Mouse (Mus musculus) hindbrain, embryonic 15.5 days (tissue): Measurements from ENCODE around the gene B130006D01Rik. TPM values are rescaled to one million over a fixed set of nuclear protein-coding genes. Genes with fewer than 3 reads are reported as not detected.
"Not testable (repeated sequence)": the region's sequence is repeated elsewhere in the genome, so short reads cannot be mapped to it uniquely, and the experiment has no call there.

Source experiments
- ATAC-seq: fragments of 200-750 bp; cut with Nextera tagmentation; 2 replicates; pipeline ENCODE4 v1.8.0; 2017; ENCODE audit warnings: low read depth, moderate number of reproducible peaks, moderate TSS enrichment; ENCODE audit not compliant: low FRiP score
- H3K27ac ChIP-seq: fragments of 300-500 bp; sonication (generic); replicated peaks from 2 replicates; pipeline ENCODE4 v1.5.1; 2015; ENCODE audit warnings: mild to moderate bottlenecking, inconsistent platforms
- H3K27me3 ChIP-seq: fragments of 300-500 bp; sonication (generic); 2 replicates; pipeline ENCODE4 v1.6.1; 2015; ENCODE audit warnings: control low read depth, inconsistent platforms
- H3K36me3 ChIP-seq: fragments of 300-500 bp; sonication (generic); 2 replicates; pipeline ENCODE4 v1.6.1; 2015; ENCODE audit warnings: control low read depth, inconsistent platforms
- H3K4me1 ChIP-seq: fragments of 300-500 bp; sonication (generic); replicated peaks from 2 replicates; pipeline ENCODE4 v1.6.1; 2015; ENCODE audit warnings: control low read depth, inconsistent platforms
- H3K4me2 ChIP-seq: fragments of 300-500 bp; sonication (generic); 2 replicates; pipeline ENCODE4 v1.6.1; 2015; ENCODE audit warnings: moderate library complexity, mild to moderate bottlenecking, inconsistent platforms
- H3K4me3 ChIP-seq: fragments of 300-500 bp; sonication (generic); 2 replicates; pipeline ENCODE4 v1.5.1; 2015; ENCODE audit warnings: mild to moderate bottlenecking, inconsistent platforms
- H3K9ac ChIP-seq: fragments of 300-500 bp; sonication (generic); 2 replicates; pipeline ENCODE4 v1.6.1; 2015; ENCODE audit warnings: inconsistent platforms
- H3K9me3 ChIP-seq: fragments of 300-500 bp; sonication (generic); 2 replicates; pipeline ENCODE4 v1.6.1; 2016; ENCODE audit warnings: control low read depth, inconsistent platforms
- WGBS: fragments of 180-500 bp; shearing (Covaris S2); methylation state at CpG from one replicate; pipeline ENCODE4 v1.1.7; 2015; 5-methylcytosine and 5-hydroxymethylcytosine counted together
- polyA plus RNA-seq: library from polyadenylated mRNA; unstranded; fragments of >200 nt; fragmentation: Nextera tagmentation; extraction: Ambion mirVana; gene quantifications from 2 replicates; pipeline ENCODE4 v1.2.1, GENCODE M21; 2015

The B130006D01Rik gene
- polyA plus RNA-seq, 1 experiment from 2014 or later, result 1.1 TPM

GRCm38 (mm10) chr11:95750995-95751394 lies 27.6 kb downstream of the B130006D01Rik start:
- no peaks in the 10 kb centered on the region for H3K9me3 ChIP-seq
- no peak overlapping the region for H3K27ac ChIP-seq
- 17% methylated on average over 1 of the region's 1 CpGs for WGBS
- ATAC-seq, result no peak
- peaks cover 33% of the 10 kb centered on the region; the same call in 1 of the 2 replicates for H3K36me3 ChIP-seq
- H3K27me3 ChIP-seq, result no peaks in the 10 kb centered on the region
- no peak overlapping the region for H3K4me2 ChIP-seq
- H3K9ac ChIP-seq, result no peak overlapping the region
- no peak overlapping the region for H3K4me3 ChIP-seq
- peaks cover 4% of the 10 kb centered on the region; the same call in 1 of the 2 replicates for H3K4me1 ChIP-seq

DNA sequence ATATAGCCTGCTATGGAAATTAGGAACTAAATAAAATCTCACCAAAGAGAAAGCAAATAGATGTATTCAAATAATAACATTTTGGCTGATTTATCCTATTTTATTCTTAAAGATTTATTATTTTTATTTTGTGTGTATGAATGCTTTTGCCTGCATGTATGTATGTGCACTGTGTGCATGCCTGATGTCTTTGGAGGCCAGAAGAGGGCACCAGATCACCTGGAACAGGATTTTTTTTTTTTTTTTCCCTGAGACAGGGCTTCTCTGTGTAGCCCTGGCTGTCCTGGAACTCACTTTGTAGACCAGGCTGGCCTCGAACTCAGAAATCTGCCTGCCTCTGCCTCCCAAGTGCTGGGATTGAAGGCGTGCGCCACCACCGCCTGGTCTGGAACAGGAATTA lies 31.8 kb downstream of the B130006D01Rik start:
- H3K4me3 ChIP-seq, H3K9me3 ChIP-seq, H3K27me3 ChIP-seq, H3K4me1 ChIP-seq, H3K4me2 ChIP-seq, H3K9ac ChIP-seq, ATAC-seq, H3K27ac ChIP-seq: not testable (repeated sequence)
- H3K36me3 ChIP-seq, result peaks cover 27% of the 10 kb centered on the region
- 97% methylated on average over 4 of the region's 4 CpGs for WGBS

DNA sequence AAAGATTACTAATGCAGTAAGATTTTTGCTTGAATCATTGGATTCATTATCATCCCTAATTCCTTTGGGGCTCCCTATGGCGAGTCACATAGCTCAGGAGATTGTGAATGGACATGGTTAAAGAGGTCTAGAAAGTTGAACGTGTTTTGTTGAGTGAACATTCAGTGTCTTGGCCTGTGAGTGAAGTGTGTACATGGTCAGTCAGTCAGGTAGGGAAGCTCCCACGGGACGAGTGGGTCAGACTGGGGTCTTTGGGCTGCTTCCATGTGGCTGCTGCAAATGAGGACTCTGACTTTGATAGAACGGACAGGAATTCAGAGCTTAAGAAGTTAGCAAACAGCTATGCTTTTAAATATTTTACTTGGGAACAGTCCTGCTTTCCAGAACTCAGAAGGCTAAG lies 37.1 kb downstream of the B130006D01Rik start:
- WGBS, result 87% methylated on average over 5 of the region's 5 CpGs
- H3K27me3 ChIP-seq, result no peaks in the 10 kb centered on the region
- ATAC-seq, result no peak
- H3K36me3 ChIP-seq, result peaks cover 21% of the 10 kb centered on the region
- no peaks in the 10 kb centered on the region for H3K9me3 ChIP-seq
- H3K9ac ChIP-seq, result no peak overlapping the region
- H3K4me3 ChIP-seq, result no peak overlapping the region
- H3K4me1 ChIP-seq, result no peaks in the 10 kb centered on the region
- H3K27ac ChIP-seq, result no peak overlapping the region
- no peak overlapping the region for H3K4me2 ChIP-seq

- WGBS, result 87% methylated on average over 4 of the region's 4 CpGs
- Histone ChIP-seq H3K4me1 (no peaks in the 10 kb centered on the region), H3K9me3 (no peaks in the 10 kb centered on the region), H3K36me3 (peaks cover 19% of the 10 kb centered on the region), H3K27ac (no peak overlapping the region), H3K4me2 (no peak overlapping the region), H3K4me3 (no peak overlapping the region), H3K27me3 (no peaks in the 10 kb centered on the region), H3K9ac (no peak overlapping the region)
- no peak for ATAC-seq
Measured at GRCm38 (mm10) chr11:95762996-95763395, 39.6 kb downstream of the B130006D01Rik start.

- no peak overlapping the region for H3K4me2 ChIP-seq
- 54% methylated on average over 8 of the region's 8 CpGs for WGBS
- H3K36me3 ChIP-seq, result peaks cover 20% of the 10 kb centered on the region
- no peak overlapping the region for H3K9ac ChIP-seq
- H3K9me3 ChIP-seq, result no peaks in the 10 kb centered on the region
- no peak for ATAC-seq
- no peaks in the 10 kb centered on the region for H3K4me1 ChIP-seq
- H3K27me3 ChIP-seq, result no peaks in the 10 kb centered on the region
- no peak overlapping the region for H3K4me3 ChIP-seq
- H3K27ac ChIP-seq, result no peak overlapping the region
Measured at GRCm38 (mm10) chr11:95764806-95765205, 41.4 kb downstream of the B130006D01Rik start.

- no peak overlapping the region for H3K27ac ChIP-seq
- no peak overlapping the region for H3K9ac ChIP-seq
- no peaks in the 10 kb centered on the region for H3K4me1 ChIP-seq
- H3K36me3 ChIP-seq, result peaks cover 20% of the 10 kb centered on the region
- no peaks in the 10 kb centered on the region for H3K27me3 ChIP-seq
- H3K9me3 ChIP-seq, result no peaks in the 10 kb centered on the region
- ATAC-seq, result no peak
- no peak overlapping the region for H3K4me2 ChIP-seq
- 87% methylated on average over 10 of the region's 10 CpGs for WGBS
- H3K4me3 ChIP-seq, result no peak overlapping the region
Measured at GRCm38 (mm10) chr11:95765334-95765733, 41.9 kb downstream of the B130006D01Rik start.

GRCm38 (mm10) chr11:95768244-95768643 lies 44.9 kb downstream of the B130006D01Rik start:
- 88% methylated on average over 6 of the region's 6 CpGs for WGBS
- H3K4me1 ChIP-seq, result no peaks in the 10 kb centered on the region
- no peak overlapping the region for H3K4me3 ChIP-seq
- no peaks in the 10 kb centered on the region for H3K9me3 ChIP-seq
- no peak overlapping the region for H3K27ac ChIP-seq
- no peak overlapping the region for H3K9ac ChIP-seq
- ATAC-seq, result no peak
- peaks cover 20% of the 10 kb centered on the region for H3K36me3 ChIP-seq
- H3K4me2 ChIP-seq, result no peak overlapping the region
- H3K27me3 ChIP-seq, result no peaks in the 10 kb centered on the region

DNA sequence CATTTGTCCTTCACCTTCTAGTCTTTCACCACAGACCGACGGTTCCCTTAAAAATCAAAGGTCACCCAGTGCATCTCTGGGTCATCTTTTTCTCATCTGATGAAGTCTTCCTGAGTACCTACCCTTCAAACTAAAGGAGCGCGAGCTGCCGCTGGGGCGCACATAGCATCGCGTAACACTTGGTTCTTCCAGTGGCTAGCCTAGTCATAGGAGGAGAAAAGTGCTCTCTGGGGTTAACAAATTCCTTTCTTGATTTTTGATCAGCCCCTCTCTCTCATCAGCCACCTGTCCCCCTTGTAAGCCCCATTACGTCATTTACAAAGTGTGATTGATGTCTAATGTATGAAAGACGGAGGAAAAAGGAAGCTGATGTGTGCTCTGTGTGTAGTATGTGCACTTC lies 45.8 kb downstream of the B130006D01Rik start:
- no peak overlapping the region for H3K4me3 ChIP-seq
- WGBS, result 88% methylated on average over 10 of the region's 10 CpGs
- no peak for ATAC-seq

DNA sequence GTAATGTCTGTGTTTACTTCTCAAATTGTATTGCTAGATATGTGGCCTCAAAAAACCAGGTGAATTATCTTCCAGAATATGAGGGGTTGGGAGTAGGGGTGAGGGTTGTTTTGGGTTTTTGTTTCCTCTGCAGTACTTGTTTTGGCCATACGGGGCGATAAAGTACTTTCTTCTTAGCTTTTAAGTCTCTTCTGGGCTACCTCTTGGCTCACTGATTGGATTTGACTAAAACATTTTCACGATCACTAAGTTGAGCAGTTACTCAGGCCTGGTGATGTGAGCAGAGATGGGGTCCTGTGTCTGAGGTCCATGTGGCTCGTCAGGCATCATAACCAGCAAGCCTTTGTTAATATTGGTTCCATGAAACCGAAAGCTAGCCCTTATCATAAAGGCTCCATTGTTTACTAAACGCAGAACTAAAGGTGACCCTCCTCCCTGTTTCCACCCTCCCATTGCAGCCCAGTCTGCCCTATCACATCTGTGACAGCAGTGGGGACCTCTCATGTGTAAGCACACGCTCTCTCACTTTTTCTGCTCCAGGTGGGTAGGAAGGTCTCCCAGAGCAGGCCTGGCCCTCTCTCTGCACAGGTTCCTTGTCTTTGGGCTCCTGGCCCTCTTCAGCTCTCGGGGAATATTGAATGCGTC lies 47.5 kb downstream of the B130006D01Rik start:
- H3K4me2 ChIP-seq, result no peak overlapping the region
- H3K4me1 ChIP-seq, result no peaks in the 10 kb centered on the region
- H3K27me3 ChIP-seq, result no peaks in the 10 kb centered on the region
- no peak for ATAC-seq
- H3K36me3 ChIP-seq, result peaks cover 8% of the 10 kb centered on the region
- no peak overlapping the region for H3K9ac ChIP-seq
- H3K9me3 ChIP-seq, result no peaks in the 10 kb centered on the region
- 62% methylated on average over 9 of the region's 9 CpGs for WGBS
- no peak overlapping the region for H3K27ac ChIP-seq
- H3K4me3 ChIP-seq, result no peak overlapping the region

More for the DNA sequence above, 45.8 kb downstream of the B130006D01Rik start:
- Histone ChIP-seq H3K4me1 (no peaks in the 10 kb centered on the region), H3K4me2 (no peak overlapping the region), H3K36me3 (peaks cover 15% of the 10 kb centered on the region), H3K9ac (no peak overlapping the region), H3K9me3 (no peaks in the 10 kb centered on the region), H3K27ac (no peak overlapping the region), H3K27me3 (no peaks in the 10 kb centered on the region)

- no peak overlapping the region for H3K4me2 ChIP-seq
- no peak overlapping the region for H3K27ac ChIP-seq
- peaks cover 6% of the 10 kb centered on the region for H3K36me3 ChIP-seq
- no peak overlapping the region for H3K9ac ChIP-seq
- ATAC-seq, result no peak
- no peak overlapping the region for H3K4me3 ChIP-seq
- no peaks in the 10 kb centered on the region for H3K27me3 ChIP-seq
- no peaks in the 10 kb centered on the region for H3K4me1 ChIP-seq
- 93% methylated on average over 8 of the region's 8 CpGs for WGBS
- H3K9me3 ChIP-seq, result no peaks in the 10 kb centered on the region
Measured at GRCm38 (mm10) chr11:95771665-95772064, 48.3 kb downstream of the B130006D01Rik start.

DNA sequence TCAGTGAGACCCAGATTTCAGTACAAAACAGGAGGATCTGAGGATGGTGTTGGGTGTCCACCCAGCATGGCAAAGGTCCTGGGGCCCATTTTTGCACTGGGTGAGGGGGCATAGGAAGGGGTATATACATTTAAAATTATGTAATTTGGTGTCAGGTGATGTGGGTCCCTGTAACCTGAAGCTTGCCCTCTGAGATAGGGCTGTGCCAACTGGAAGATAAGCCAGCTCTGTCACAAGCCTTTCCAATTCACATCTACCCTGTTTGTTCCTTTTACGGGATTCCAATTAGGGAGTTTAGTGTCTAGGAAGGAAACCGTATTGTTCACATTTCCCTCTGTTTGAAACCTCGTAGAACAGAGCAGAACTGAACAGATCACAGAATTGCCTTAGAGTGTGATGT lies 49.9 kb downstream of the B130006D01Rik start:
- Histone ChIP-seq H3K9me3 (no peaks in the 10 kb centered on the region), H3K27me3 (no peaks in the 10 kb centered on the region), H3K4me2 (no peak overlapping the region), H3K4me3 (no peak overlapping the region), H3K4me1 (no peaks in the 10 kb centered on the region), H3K36me3 (peaks cover 4% of the 10 kb centered on the region), H3K9ac (no peak overlapping the region), H3K27ac (no peak overlapping the region)
- ATAC-seq, result no peak
- 92% methylated on average over 3 of the region's 3 CpGs for WGBS
